Mouse (Mus musculus) myocyte (in vitro differentiated cells): ENCODE data around the gene Ssb.

Source experiments
- CEBPB ChIP-seq: IDR thresholded peaks from 2 replicates; pipeline ENCODE4 v1.6.1; 2011; ENCODE audit warnings: mild to moderate bottlenecking, moderate library complexity; ENCODE audit not compliant: poor library complexity, insufficient read depth, severe bottlenecking
- MYOG ChIP-seq, 3 experiments: IDR thresholded peaks; one replicate each; pipeline ENCODE4 v1.6.1; 2011; ENCODE audit warnings: control low read depth in 2 of 3, low read depth in 2 of 3, mild to moderate bottlenecking in 2 of 3; ENCODE audit not compliant: insufficient read length in 2 of 3, control insufficient read depth in 1 of 3, insufficient read depth in 1 of 3
- POLR2A ChIP-seq: IDR thresholded peaks from one replicate; pipeline ENCODE4 v1.6.1; 2011; ENCODE audit warnings: low read depth, mild to moderate bottlenecking, control low read depth, moderate library complexity; ENCODE audit not compliant: insufficient read length

GRCm38 (mm10) chr2:69851427-69852058, 9.8 kb upstream of the Ssb start:
- TF ChIP-seq CEBPB (no peak), MYOG (IDR thresholded peaks at IDR 0.05; ENCODE audit: control insufficient read depth in 1 of 3, insufficient read depth in 1 of 3, insufficient read length in 2 of 3, low read depth in 2 of 3) (no peak), POLR2A (no peak)
